Mouse (Mus musculus): ENCODE data around the gene Ackr3.

GRCm38 (mm10) chr1:90246035-90246434, 42.3 kb downstream of the Ackr3 start:
- TF ChIP-seq CTCF (conservative IDR thresholded peaks at IDR 0.05; ENCODE audit: low read length) (no peak), POU5F1 (IDR thresholded peaks at IDR 0.05; ENCODE audit: borderline replicate concordance, low read length) (no peak), NANOG (IDR thresholded peaks at IDR 0.05; ENCODE audit: borderline replicate concordance, low read length) (no peak)

All from E14TG2a.4 (cell line).